Mouse (Mus musculus) monocyte, adult 5-6 weeks (primary cell): ENCODE data around the gene Gemin6. TPM values are rescaled to one million over a fixed set of nuclear protein-coding genes. Genes with fewer than 3 reads are reported as not detected.
"Not testable (repeated sequence)": the region's sequence is repeated elsewhere in the genome, so short reads cannot be mapped to it uniquely, and the experiment has no call there.

Source experiments
- ATAC-seq: fragments of 153-309, 156-312 bp; replicated peaks from 2 replicates; pipeline ENCODE4 v1.8.0; 2017; ENCODE audit warnings: mild to moderate bottlenecking; ENCODE audit not compliant: low TSS enrichment, insufficient number of reproducible peaks, severe bottlenecking, poor library complexity, low FRiP score
- total RNA-seq: library from RNA; stranded (forward); fragments of 200-1000, 200-491, 200-594 nt; gene quantifications from 3 replicates; pipeline ENCODE4 v1.2.3, GENCODE M21; 2017

The Gemin6 gene
- total RNA-seq: 2.4 to 12.1 TPM (median 7.7 TPM) in 3 replicates

GRCm38 (mm10) chr17:80224326-80225116 is at the start of gene Gemin6:
Gene Gemin6 (plus strand): TSS chr17:80224441.
- peak; percentile 99 for ATAC-seq

DNA sequence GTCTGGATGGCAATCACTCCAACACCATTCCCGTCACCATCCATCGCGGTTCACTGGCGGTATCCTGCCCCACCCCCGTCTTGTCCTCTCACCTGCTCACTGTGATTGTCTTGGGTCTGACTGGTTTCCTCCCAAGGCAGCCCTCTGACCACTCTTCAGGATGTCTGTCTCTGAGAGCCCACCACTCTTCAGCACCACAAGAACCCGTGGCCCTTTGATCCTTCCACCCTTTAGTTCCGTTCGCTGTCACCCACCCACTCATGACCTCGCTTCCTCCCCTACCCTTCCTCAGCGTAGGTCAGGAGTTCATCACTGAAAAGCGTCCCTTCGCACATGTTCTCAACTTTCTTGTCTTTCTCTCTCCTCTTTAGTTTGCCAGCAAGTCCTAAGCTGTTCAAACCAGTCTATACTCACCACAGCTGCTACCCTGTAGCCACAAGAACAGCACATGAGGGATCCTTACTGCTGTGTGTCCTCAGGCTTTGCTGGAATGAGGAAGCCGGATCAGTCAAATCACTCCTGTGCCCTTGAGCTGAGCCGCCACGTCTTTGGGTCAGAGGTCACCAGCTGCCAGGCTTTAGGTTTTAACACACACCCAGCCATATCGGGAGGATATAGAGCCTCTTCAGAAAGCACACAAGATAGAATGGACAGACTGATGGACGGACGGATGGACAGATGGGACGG is 49.4 kb upstream of the Gemin6 start:
- peak; percentile 67 for ATAC-seq

DNA sequence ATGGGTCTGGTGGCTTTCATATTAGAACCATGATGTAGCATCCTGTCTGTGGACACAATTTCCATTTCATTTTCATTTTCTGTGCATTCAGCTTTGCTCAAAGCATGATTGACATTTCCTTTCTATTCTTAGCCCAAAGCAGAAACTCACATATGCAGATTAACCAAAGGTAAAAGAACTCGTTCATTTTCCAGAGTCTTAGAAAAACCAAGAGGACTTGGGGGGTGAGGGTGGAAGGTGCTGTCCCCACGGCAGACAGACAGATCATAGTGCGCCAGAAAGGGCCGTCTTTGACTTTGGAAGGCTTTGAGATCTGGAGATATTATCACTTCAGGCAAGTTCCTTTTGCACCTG is 48.9 kb upstream of the Gemin6 start:
- no peak for ATAC-seq

DNA sequence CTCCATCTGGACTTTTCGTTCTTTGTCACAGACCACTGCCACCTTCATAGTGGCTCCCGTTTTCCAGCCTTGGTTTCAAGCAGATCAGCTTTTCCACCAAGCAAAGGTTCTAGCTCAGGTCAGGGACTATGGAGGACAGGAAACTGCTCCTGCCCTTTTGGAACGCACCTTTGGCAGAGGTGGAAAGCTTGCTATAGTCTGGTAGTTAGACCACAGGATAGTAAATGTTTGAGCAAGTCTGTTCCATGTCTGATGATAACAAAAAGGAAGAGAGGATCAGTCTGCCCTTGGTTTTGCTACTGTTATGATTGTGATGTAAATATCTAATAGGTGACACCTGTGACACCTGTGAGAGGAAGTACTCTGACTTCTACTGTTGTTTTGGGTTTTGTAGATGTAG is 48.3 kb upstream of the Gemin6 start:
- ATAC-seq: no peak

GRCm38 (mm10) chr17:80178846-80179245 is 45.4 kb upstream of the Gemin6 start:
- ATAC-seq: not testable (repeated sequence)

GRCm38 (mm10) chr17:80179959-80180358 is 44.3 kb upstream of the Gemin6 start:
- ATAC-seq: peak; percentile 83

DNA sequence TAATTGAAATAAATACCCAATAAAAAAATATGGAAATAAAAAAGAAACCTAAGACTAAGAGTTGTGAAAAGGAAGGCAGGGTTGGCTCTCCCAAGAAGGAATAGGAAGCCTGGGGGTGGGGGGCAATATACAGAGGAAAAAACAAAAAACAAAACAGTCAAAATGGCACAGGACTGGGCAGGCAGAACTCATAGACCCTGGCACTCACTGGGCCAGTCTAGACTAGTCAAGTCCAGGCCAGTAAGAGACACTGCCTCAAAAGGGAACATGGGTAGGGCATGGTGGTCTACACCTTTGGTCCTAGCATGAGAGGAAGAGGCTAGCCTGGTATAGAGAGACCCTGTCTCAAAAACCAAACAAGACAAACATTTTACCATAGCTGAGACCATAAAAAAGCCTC is 43.8 kb upstream of the Gemin6 start:
- no peak for ATAC-seq

GRCm38 (mm10) chr17:80183615-80184014 is 40.6 kb upstream of the Gemin6 start:
- ATAC-seq: no peak; the same call in 1 of the 2 replicates

DNA sequence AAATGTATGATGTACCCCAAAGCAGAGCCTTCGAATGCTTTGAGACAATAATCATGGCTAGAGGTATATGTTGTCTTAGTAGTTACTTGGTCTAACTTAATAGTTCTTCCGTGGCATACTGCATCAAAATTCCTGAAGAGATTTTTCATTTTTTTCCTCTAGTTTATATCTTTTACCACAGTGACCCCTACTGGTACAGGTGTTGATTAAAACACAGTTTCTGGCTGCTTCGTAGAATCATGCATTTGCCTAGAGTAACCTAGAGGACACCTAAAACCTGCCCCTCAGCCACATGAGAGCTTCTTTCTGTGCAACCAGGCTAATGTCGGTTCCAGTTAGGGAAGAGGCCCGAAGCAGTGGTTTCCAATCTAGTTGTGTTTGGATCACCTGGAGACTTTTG is 31.2 kb upstream of the Gemin6 start:
- no peak for ATAC-seq

- no peak; the same call in 1 of the 2 replicates for ATAC-seq
Observed at GRCm38 (mm10) chr17:80199160-80199778, 25.0 kb upstream of the Gemin6 start.

- ATAC-seq: no peak
Observed at GRCm38 (mm10) chr17:80205657-80206056, 18.6 kb upstream of the Gemin6 start.

DNA sequence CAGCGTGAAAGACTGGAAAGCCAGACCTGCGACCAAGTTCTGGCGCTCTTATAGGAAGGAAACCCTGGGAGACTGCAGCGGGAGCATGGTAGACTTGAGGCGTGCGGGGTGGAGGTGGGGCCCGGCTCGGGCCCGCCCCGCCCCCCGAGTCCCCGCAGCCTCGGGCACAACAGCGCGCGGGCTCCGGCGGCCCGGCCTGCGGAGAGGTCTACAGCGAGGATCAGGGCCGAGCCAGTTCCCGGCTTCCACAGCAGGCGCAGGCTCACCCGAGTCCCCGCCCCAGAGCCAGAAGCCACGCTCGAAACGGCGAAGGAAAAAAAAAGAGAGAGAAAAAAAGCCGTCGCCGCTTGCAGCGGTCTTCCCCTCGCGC is 18.0 kb upstream of the Gemin6 start:
- ATAC-seq: no peak

GRCm38 (mm10) chr17:80206671-80207581 is 17.3 kb upstream of the Gemin6 start, which contains the start of the genes Srsf7 and Ttc39d:
Gene Srsf7 (minus strand): TSS chr17:80207307.
Gene Ttc39d (plus strand): TSS chr17:80207460.
- peak; percentile 92 for ATAC-seq

- not testable (repeated sequence) for ATAC-seq
Observed at GRCm38 (mm10) chr17:80213998-80214397, 10.2 kb upstream of the Gemin6 start.

DNA sequence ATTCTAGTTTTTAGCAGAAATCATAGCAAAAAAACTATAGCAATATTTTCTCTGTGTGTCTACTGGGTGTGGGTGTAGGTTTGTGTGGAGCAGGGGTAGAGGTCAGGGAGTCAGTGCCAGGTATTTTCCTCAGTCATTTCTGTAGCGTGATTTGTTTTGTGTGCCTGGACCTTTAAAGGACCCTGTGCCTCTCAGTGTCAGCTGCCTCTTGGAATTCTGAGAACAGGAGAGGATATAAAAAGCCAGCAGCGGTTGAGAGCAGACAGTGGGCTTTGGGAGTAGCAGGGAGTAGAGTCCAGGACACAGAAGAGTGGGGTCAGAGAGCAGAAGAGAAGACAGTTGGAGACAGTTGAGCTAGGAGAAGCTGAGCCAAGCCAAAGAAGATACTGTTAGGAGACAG is 4.1 kb upstream of the Gemin6 start:
- no peak for ATAC-seq

GRCm38 (mm10) chr17:80221202-80221601 is 3.0 kb upstream of the Gemin6 start:
- no peak for ATAC-seq

DNA sequence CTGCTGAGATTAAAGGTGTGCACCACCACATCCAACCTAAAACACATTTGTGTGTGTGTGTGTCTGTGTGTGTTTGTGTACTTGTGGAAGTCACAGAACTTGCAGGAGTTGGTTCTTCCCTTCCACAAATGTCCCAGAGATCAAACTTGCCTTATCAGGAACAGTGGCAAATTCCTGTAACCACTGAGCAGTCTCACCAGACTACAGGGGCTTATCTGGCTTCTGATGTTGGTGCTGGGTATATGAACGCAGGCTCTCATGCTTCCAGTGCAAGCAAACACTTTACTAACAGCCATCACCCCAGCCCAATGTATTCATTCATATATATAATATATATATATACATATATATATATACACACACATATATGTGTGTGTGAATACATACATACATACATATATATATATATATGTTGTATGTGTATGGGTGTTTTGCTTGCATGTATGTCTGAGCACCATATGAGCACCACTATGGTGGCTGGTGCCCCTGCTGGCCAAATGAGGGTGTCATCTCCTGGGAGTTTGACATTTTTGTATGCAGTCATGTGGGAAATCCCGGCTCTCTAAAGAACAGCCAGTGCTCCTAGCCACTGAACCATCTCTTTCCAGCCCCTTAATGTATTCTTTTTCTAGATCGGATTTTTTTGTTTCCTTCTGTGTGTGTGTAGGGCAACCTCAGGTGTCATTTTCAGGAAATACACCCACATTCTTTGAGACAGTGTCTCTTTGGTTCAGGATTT is 2.2 kb upstream of the Gemin6 start:
- ATAC-seq: peak; percentile 61; the same call in 1 of the 2 replicates

GRCm38 (mm10) chr17:80223829-80224228 is 412 bp upstream of the Gemin6 start:
- ATAC-seq: no peak
